Mouse (Mus musculus) megakaryocyte, embryonic 14.5 days (primary cell): ENCODE measurements around the gene Scyl1. TPM values are rescaled to one million over a fixed set of nuclear protein-coding genes. Genes with fewer than 3 reads are reported as not detected.

Experiments used
- H3K27me3 ChIP-seq: replicated peaks from 2 replicates; pipeline ENCODE3; 2012; ENCODE audit warnings: inconsistent platforms
- H3K36me3 ChIP-seq: replicated peaks from 2 replicates; pipeline ENCODE3; 2012; ENCODE audit warnings: low read length, inconsistent platforms, mixed read lengths
- H3K4me1 ChIP-seq: 2 replicates; pipeline ENCODE4 v1.6.1; 2012; ENCODE audit warnings: inconsistent platforms
- H3K4me3 ChIP-seq: replicated peaks from 2 replicates; pipeline ENCODE3; 2012; ENCODE audit warnings: moderate library complexity, mild to moderate bottlenecking, inconsistent platforms
- H3K9me3 ChIP-seq: 2 replicates; pipeline ENCODE4 v1.6.1; 2012; ENCODE audit warnings: inconsistent platforms
- FLI1 ChIP-seq: IDR thresholded peaks from 2 replicates; pipeline ENCODE4 v1.6.1; 2012; ENCODE audit warnings: low read length, inconsistent platforms, mixed read lengths
- GATA1 ChIP-seq: IDR thresholded peaks from 3 replicates; pipeline ENCODE4 v1.6.1; 2012; ENCODE audit warnings: mixed read lengths, low read length, inconsistent platforms, borderline replicate concordance
- polyA plus RNA-seq: library from polyadenylated mRNA; stranded (reverse); fragments of >175 nt; gene quantifications from 2 replicates; pipeline ENCODE4 v1.2.3, GENCODE M21; 2012; ENCODE audit warnings: low replicate concordance; ENCODE audit not compliant: insufficient read depth

Gene Scyl1
- polyA plus RNA-seq, 1 experiment = 71.8 TPM

DNA sequence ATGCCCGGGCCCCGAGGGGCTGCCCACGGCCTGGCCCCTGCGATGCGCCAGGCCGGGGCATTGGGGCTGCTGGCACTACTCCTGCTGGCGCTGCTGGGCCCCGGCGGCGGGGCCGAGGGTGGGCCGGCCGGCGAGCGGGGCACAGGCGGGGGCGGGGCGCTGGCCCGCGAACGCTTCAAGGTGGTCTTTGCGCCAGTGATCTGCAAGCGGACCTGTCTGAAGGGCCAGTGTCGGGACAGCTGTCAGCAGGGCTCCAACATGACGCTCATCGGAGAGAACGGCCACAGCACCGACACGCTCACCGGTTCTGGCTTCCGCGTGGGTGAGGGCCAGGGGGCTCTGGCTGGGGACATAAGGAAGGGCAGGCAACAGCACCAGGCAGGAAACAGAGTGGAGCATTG is 29.0 kb downstream of the Scyl1 start:
- Histone ChIP-seq H3K4me1 (peaks cover 51% of the 10 kb centered on the region), H3K4me3 (peak overlapping the region; percentile 90), H3K36me3 (no peaks in the 10 kb centered on the region), H3K9me3 (no peaks in the 10 kb centered on the region), H3K27me3 (peaks cover 91% of the 10 kb centered on the region)
- TF ChIP-seq GATA1 (no peak), FLI1 (no peak)

DNA sequence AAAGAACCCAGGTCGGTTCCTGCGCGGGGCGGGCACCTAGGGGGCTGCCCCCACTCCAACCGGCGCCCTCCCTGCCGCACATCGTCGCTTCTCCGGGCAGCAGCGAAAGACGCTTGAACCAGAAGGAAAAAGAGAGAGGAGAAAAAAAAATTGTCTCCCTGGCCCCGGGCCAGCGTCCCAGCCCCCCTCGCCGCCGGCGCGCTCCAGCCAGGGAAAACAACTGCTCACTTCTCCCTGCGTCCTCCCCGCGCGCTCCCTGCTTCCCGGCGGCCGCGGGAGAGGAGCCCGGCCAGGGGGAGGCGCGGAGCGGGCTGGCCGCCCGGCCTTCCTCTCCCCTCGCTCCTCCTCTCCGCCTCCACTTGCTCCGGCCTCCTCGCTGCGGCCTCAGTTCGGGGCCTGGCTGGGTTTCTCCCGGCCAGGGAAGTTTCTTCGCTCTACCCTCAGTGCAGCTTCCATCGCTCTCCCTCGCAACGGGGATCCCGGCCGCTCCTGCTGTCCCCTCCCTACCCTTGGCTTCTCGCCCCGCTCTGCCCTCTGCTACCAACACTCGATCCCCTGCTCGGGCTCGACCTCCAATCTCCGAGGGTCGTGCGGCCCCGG is 29.5 kb downstream of the Scyl1 start:
- H3K4me3 ChIP-seq = peak overlapping the region; percentile 90
- no peaks in the 10 kb centered on the region for H3K36me3 ChIP-seq
- no peak for TF ChIP-seq GATA1
- TF ChIP-seq FLI1 = no peak
- peaks cover 91% of the 10 kb centered on the region for H3K27me3 ChIP-seq
- peaks cover 46% of the 10 kb centered on the region for H3K4me1 ChIP-seq
- no peaks in the 10 kb centered on the region for H3K9me3 ChIP-seq

DNA sequence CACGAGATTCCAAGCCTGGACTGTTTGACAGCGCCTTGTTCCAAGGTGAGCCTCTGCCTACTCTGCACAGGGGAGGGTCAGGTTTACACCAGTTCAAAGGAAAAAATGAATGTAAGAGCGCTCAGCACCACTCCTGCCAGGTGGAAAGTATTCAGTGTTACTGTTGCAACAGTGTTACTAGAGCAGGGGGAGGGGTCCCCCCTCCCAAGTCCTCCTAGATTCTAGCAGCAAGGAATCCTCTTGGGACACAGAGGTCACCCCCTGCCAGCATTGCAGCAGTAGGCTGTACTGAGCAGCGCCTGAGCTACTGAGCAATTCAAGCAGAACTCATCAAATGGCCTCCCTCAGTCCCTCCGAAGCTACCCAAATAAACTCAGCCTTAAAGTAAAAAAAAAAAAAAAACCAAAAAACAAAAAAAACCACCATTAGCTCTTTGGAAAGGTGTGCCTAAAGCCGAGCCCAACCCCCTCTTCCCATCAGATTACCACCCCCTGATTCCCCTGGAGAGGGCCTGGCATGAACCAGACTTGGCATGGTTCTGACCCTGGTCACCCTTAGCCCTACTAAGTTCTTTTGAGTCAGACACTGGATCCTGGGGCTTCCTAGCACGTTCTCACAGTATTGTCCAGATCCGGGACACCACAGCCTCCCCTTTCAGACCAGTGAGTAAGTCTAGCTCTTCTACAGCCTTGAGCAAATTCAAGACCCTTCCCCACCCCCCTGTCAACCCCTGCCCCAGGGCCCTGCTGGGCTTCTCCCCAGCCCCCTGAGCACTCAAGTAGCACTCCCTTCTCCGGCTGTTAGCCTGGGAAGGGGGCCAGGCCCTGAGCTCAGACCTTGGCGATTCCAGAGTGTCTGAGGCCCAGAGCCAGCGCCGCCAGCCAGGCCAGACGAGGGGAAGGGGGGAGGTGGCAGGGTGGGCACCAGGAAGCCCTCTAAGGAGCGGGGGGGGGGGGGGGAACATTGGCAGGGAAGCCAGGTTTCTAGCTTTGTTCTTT is 30.6 kb downstream of the Scyl1 start, which contains the start of gene Ltbp3:
TSS of gene Ltbp3 (plus strand) at position 585 of the 998 bp plus-strand sequence.
- Histone ChIP-seq H3K4me3 (peak within 1 kb of the TSS; percentile 90), H3K36me3 (no peaks in the 10 kb centered on the region), H3K27me3 (peaks cover 88% of the 10 kb centered on the region), H3K4me1 (peaks cover 34% of the 10 kb centered on the region), H3K9me3 (no peaks in the 10 kb centered on the region)
- TF ChIP-seq GATA1 = no peak

GRCm38 (mm10) chr19:5739446-5739845 is 31.8 kb downstream of the Scyl1 start:
- Histone ChIP-seq H3K9me3 (no peaks in the 10 kb centered on the region), H3K4me3 (no peak overlapping the region), H3K27me3 (peaks cover 88% of the 10 kb centered on the region), H3K36me3 (no peaks in the 10 kb centered on the region), H3K4me1 (peaks cover 30% of the 10 kb centered on the region)
- TF ChIP-seq FLI1 (no peak), GATA1 (no peak)

DNA sequence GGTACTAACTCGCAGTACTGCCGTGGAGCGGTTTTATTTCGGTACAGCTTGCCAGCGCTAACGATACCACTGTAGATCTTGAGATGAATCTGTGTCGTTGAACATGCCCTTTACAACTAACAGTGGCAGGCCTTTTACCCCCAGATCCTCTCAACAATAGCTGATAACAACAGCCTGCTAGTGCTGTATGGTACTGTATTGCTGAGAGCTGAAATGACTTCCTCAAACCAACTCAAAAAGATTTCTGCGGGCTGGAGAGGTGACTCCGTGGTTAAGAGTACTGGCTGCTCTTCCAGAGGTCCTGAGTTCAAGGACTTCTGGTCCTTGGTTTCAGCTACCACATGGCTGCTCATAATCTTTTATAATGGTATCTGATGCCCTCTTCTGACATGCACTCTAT is 36.9 kb downstream of the Scyl1 start:
- no peak overlapping the region for H3K4me3 ChIP-seq
- H3K36me3 ChIP-seq = peaks cover 6% of the 10 kb centered on the region
- H3K27me3 ChIP-seq = peaks cover 41% of the 10 kb centered on the region
- H3K9me3 ChIP-seq = no peaks in the 10 kb centered on the region
- no peak for TF ChIP-seq FLI1
- no peak for TF ChIP-seq GATA1
- H3K4me1 ChIP-seq = peaks cover 34% of the 10 kb centered on the region

DNA sequence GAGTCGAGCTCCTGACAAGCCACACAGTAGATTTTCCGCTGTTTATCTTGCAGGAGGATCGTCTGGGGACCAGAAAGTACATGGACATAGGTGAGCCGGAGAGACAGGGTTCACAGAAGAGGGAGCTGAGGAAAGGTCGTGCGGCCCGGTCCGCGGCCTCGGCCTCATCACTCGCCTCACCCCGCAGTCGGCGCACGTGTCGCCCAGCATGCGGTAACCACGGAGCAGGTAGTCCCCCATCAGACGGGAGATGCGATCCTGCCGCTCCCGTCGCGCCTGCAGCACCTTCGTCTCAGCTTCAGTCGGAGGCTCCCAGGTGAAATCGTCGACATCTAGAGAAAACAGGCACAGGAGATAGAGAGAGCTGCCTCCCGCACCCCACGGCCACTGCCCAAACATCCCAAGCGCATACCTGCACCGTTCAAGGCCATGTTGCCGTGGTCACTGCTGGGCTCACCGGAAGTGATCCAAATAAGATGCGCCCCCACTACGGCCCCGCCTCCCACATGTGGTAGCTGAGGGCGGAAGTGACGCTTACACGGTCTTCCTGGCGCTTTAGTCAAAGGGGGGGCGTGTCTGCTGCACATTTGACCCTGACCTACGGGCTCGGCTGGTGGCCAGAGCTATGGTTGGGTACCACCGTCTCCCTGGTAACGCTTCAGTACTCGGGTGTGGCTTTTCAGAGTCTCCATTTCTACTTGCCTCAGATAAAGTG is 39.8 kb downstream of the Scyl1 start:
- H3K4me3 ChIP-seq = peak overlapping the region; percentile 97
- H3K9me3 ChIP-seq = no peaks in the 10 kb centered on the region
- TF ChIP-seq FLI1 = peak; percentile 85; the same call in 1 of the 2 replicates
- no peak for TF ChIP-seq GATA1
- peaks cover 10% of the 10 kb centered on the region for H3K36me3 ChIP-seq
- H3K27me3 ChIP-seq = peaks cover 21% of the 10 kb centered on the region
- peaks cover 60% of the 10 kb centered on the region for H3K4me1 ChIP-seq

- TF ChIP-seq FLI1 = no peak
- no peak for TF ChIP-seq GATA1
- H3K9me3 ChIP-seq = no peaks in the 10 kb centered on the region
- peaks cover 10% of the 10 kb centered on the region for H3K36me3 ChIP-seq
- H3K27me3 ChIP-seq = peaks cover 15% of the 10 kb centered on the region
- H3K4me1 ChIP-seq = peaks cover 61% of the 10 kb centered on the region
- peak overlapping the region; percentile 97 for H3K4me3 ChIP-seq
Observed at GRCm38 (mm10) chr19:5730314-5731186, 40.7 kb downstream of the Scyl1 start.

DNA sequence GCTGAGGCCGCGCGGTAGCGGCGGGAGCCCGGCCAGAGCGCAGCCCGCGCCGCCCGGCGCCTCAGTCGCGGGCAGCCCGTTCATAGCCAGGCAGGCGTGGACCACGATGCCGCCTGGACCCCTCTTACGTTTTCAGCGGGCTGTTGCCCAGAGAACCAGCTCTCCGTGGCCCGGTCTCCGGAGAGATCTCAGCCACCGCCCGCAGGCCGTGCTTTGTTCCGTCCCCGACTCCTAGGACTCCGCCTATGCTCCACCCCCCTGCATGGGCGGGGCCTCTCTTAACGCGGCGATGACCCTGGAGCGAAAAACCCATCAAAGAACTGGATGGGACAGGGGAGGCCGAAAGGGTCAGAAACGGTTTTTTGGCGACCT is 41.8 kb downstream of the Scyl1 start, which contains the start of gene Fam89b:
TSS of gene Fam89b (minus strand) at position 210 of the 372 bp plus-strand sequence.
- Histone ChIP-seq H3K9me3 (no peaks in the 10 kb centered on the region), H3K4me1 (peaks cover 68% of the 10 kb centered on the region), H3K36me3 (peaks cover 11% of the 10 kb centered on the region), H3K27me3 (peaks cover 5% of the 10 kb centered on the region), H3K4me3 (peak within 1 kb of the TSS; percentile 97)
- TF ChIP-seq FLI1 = no peak
- no peak for TF ChIP-seq GATA1
